Mouse (Mus musculus) kidney, adult 2 months (tissue): ENCODE measurements around the gene AI987944. TPM values are rescaled to one million over a fixed set of nuclear protein-coding genes. Genes with fewer than 3 reads are reported as not detected.

Experiments used
- DNase-seq: peaks from one replicate; pipeline ENCODE4 v3.0.0; 2021
- H3K27ac ChIP-seq: fragments of 200-500 bp; 2 replicates; pipeline ENCODE4 v1.5.1; 2012; ENCODE audit warnings: low read depth, low read length, control low read depth, inconsistent platforms; ENCODE audit not compliant: insufficient read depth
- H3K27me3 ChIP-seq: fragments of 200-500 bp; replicated peaks from 2 replicates; pipeline ENCODE4 v1.6.1; 2012; ENCODE audit warnings: mild to moderate bottlenecking, moderate library complexity, low read length, inconsistent platforms; ENCODE audit not compliant: control insufficient read depth, insufficient read depth
- H3K36me3 ChIP-seq: fragments of 200-500 bp; 2 replicates; pipeline ENCODE4 v1.6.1; 2012; ENCODE audit warnings: mild to moderate bottlenecking, moderate library complexity, low read length, inconsistent platforms; ENCODE audit not compliant: control insufficient read depth, insufficient read depth
- H3K4me1 ChIP-seq: fragments of 200-500 bp; 2 replicates; pipeline ENCODE4 v1.6.1; 2011; ENCODE audit warnings: low read length; ENCODE audit not compliant: control insufficient read depth, insufficient read depth
- H3K4me3 ChIP-seq: fragments of 200-500 bp; 2 replicates; pipeline ENCODE4 v1.5.1; 2011; ENCODE audit warnings: mild to moderate bottlenecking, low read depth, low read length, control low read depth; ENCODE audit not compliant: insufficient read depth
- CTCF ChIP-seq: fragments of 200-500 bp; conservative IDR thresholded peaks from 2 replicates; pipeline ENCODE4 v1.5.1; 2011; ENCODE audit warnings: low read depth, mild to moderate bottlenecking, control low read depth, low read length, moderate library complexity, mixed read lengths; ENCODE audit not compliant: insufficient read depth, insufficient read length
- POLR2A ChIP-seq: fragments of 200-500 bp; IDR thresholded peaks from one replicate; pipeline ENCODE4 v1.6.1; 2011; ENCODE audit warnings: low read depth, low read length, control low read depth
- WGBS: fragments of 180-500 bp; shearing (Covaris S2); methylation state at CpG from one replicate; pipeline ENCODE4 v1.1.7; 2018; 5-methylcytosine and 5-hydroxymethylcytosine counted together
- polyA plus RNA-seq: library from polyadenylated mRNA; depleted of rRNA; stranded (reverse); fragments of >200 nt; gene quantifications from 2 replicates; pipeline ENCODE4 v1.2.3, GENCODE M21; 2012; rRNA removed

Gene AI987944
- polyA plus RNA-seq: 4.6 and 6.3 TPM in 2 replicates

DNA sequence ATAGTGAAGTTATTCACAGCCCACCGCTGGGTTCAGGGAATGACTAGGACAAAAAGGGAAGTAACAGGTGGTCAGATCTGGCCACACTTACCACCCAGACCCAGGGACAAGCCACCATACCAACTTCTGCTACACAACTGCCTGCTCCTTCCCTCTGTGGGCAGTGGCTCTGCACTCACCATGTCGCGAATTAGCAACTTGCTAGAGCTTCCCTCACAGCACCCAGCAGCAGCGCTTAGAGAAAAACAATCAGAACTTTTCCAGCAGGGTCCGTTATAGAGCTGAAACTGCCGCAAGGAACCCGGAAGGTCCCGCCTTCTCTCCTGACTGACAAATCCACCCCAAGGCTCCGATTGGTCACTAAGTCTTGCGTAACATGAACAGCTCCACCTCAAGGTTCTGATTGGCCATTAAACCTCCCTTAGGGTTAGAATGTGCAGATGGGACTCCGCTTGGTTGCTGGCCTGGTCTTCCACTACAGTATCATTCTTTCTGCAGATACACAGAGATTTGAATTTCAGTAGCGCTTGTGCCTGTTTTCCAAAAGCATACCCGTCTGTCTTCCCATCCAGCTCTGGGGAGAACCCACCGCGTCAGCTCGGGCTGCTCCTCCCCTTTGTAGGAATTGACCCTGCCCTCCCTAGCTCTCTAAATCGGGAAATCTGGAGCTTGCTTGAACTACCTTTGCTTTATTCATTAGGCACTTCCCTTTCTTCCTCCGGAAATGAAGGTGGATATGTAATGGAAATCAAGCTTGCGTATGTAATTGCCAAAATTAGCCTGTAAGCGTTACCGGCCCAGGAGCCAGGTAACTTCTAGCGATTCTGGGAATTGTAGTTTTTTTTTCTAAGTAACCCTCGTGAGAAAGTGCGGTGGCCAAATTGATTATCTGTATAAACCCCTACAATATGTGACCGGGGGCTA lies at the start of gene AI987944:
TSS of gene AI987944 (minus strand) at position 332 of the 924 bp plus-strand sequence.
- peak; percentile 95 for DNase-seq
- Histone ChIP-seq H3K27ac (peak within 1 kb of the TSS; percentile 89), H3K4me1 (no peaks in the 10 kb centered on the region), H3K4me3 (peak within 1 kb of the TSS; percentile 74), H3K27me3 (no peaks in the 10 kb centered on the region), H3K36me3 (no peaks in the 10 kb centered on the region)
- WGBS: under 1% methylated on average over 25 of the region's 25 CpGs
- TF ChIP-seq CTCF (no peak), POLR2A (no peak)

DNA sequence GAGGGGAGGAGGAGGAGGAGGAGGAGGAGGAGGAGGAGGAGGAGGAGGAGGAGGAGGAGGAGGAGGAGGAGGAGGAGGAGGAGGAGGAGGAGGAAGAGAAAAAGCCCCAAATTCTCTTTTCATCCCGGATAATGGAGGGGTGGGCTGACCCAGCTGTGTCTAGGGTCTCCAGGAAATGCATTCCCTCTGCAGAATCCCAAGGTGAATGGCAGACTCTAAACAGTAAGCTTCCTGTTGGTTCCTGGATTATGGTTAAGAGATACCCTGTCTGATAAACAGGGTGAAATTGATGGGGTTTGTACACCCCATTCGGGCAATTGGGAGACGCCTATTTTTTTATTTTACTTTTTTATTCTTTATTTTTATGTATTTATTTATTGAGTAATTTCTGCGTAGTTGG lies 951 bp upstream of the AI987944 start:
- no peaks in the 10 kb centered on the region for H3K27me3 ChIP-seq
- no peaks in the 10 kb centered on the region for H3K4me1 ChIP-seq
- WGBS: 74% methylated on average over 4 of the region's 4 CpGs
- H3K36me3 ChIP-seq: no peaks in the 10 kb centered on the region
- H3K4me3 ChIP-seq: no peak overlapping the region
- DNase-seq: no peak
- TF ChIP-seq CTCF (no peak), POLR2A (no peak)
- no peak overlapping the region for H3K27ac ChIP-seq

Other genes with a start within 250 kb of the AI987944 start
- not detected in 2 replicates for gene Gm5592, start 239.5 kb downstream of the AI987944 start, polyA plus RNA-seq
- gene Vmn2r57, start 55.3 kb upstream of the AI987944 start, polyA plus RNA-seq: 0.23 and 0.25 TPM in 2 replicates
- gene Gm20449, start 106.0 kb upstream of the AI987944 start, polyA plus RNA-seq: 0.11 and 0.14 TPM in 2 replicates
- gene AW146154, start 106.5 kb upstream of the AI987944 start, polyA plus RNA-seq: 3.9 and 4.7 TPM in 2 replicates
- not detected in 2 replicates for gene Gm6871, start 180.3 kb upstream of the AI987944 start, polyA plus RNA-seq
- 2.5 and 3.8 TPM in 2 replicates for gene 2610021A01Rik, start 205.9 kb upstream of the AI987944 start, polyA plus RNA-seq
- gene Zfp788, start 239.8 kb upstream of the AI987944 start, polyA plus RNA-seq: 1.1 and 1.4 TPM in 2 replicates